Comparison of ENCODE assay signal across 15 mouse cellular contexts in the genomic region with DNA sequence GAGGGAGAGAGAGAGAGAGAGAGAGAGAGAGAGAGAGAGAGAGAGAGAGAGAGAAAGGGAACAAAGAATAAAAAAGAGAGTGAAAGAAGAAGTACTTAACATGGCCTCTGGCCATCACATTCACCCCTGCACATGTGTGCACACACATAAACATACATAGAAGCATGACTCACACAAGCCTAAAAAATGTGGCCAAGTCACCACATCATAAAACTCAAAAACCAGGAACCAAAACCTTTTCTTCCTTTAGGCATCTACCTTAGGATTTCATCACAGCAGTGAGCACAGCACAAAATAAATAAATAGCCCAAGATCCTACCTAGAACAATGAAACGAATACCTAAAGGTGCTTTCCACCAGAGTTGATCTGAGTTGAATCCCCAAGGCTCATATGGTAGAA.
"Had no signal": no experiment of that assay in that cellular context is flagged by ENCODE, and none has a peak within 500 bp of the region (broad histone marks: within the 10 kb centered on the region; RNA-seq: fewer than 3 reads in every experiment).

No protein-coding gene starts in this region.

- H3K36me3 ChIP-seq: liver, embryonic 13.5 days; midbrain, embryonic 12.5 days; stomach, embryonic 15.5 days had no signal

- H3K27me3 ChIP-seq: liver, embryonic 13.5 days; midbrain, embryonic 12.5 days; stomach, embryonic 15.5 days had no signal

- H3K4me2 ChIP-seq: liver, embryonic 13.5 days; midbrain, embryonic 12.5 days; stomach, embryonic 15.5 days had no signal

- H3K4me3 ChIP-seq: left cerebral cortex, adult 2 months; liver, embryonic 13.5 days; midbrain, embryonic 12.5 days; stomach, embryonic 15.5 days had no signal

- H3K27ac ChIP-seq: left cerebral cortex, adult 2 months; liver, embryonic 13.5 days; midbrain, embryonic 12.5 days; stomach, embryonic 15.5 days had no signal

- H3K9ac ChIP-seq: liver, embryonic 13.5 days; midbrain, embryonic 12.5 days; stomach, embryonic 15.5 days had no signal

- H3K9me3 ChIP-seq: liver, embryonic 13.5 days; midbrain, embryonic 12.5 days; stomach, embryonic 15.5 days had no signal

- ATAC-seq: intestine, embryonic 16.5 days; midbrain, embryonic 16.5 days had no signal

- DNase-seq: kidney, adult 18-20 months; kidney, adult 9 months; kidney, postnatal 14 days; kidney, postnatal 4 days; layer of hippocampus, postnatal 36 days; liver, embryonic 13.5 days; lung, adult 2 months; retina, postnatal 1 day; right cerebral cortex, postnatal 25 days; spleen, adult 18-20 months had no signal
